Mouse (Mus musculus): ENCODE measurements around the gene Tle4.

DNA sequence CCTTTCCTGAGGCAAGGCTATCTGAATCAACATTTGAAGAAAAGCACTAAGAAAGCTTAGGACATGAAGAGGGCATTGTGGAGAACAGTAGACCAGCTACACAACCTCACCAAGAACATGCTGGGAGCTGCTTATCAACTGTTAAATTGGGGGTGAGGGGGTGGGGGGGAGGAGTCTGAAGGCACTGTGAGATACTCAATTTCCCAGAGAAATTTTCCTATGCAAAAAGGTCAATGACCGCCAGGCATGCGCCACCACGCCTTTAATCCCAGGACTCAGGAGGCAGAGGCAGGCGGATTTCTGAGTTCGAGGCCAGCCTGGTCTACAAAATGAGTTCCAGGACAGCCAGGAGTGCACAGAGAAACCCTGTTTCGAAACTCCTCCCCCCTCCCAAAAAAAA lies 65.0 kb downstream of the Tle4 start:
- TF ChIP-seq CTCF (conservative IDR thresholded peaks at IDR 0.05; ENCODE audit: insufficient read depth, insufficient read length, low read depth, low read length) (no peak), POLR2A (IDR thresholded peaks at IDR 0.05; ENCODE audit: low read depth, low read length) (no peak)

Data from kidney, adult 2 months (tissue).